Mouse (Mus musculus) hindbrain, embryonic 13.5 days (tissue): Measurements from ENCODE around the gene Gm11111. TPM values are rescaled to one million over a fixed set of nuclear protein-coding genes. Genes with fewer than 3 reads are reported as not detected.

ENCODE experiments used
- polyA plus RNA-seq: library from polyadenylated mRNA; unstranded; fragments of >200 nt; fragmentation: Nextera tagmentation; extraction: Ambion mirVana; gene quantifications from 2 replicates; pipeline ENCODE4 v1.2.1, GENCODE M21; 2015

Gene Gm11111
- polyA plus RNA-seq, 1 experiment from 2014 or later: not detected

Other genes starting within 250 kb of the Gm11111 start
- 1.2 and 2.7 TPM in 2 replicates for gene Cfap299, start 223.4 kb upstream of the Gm11111 start, polyA plus RNA-seq